Mouse (Mus musculus): Measurements from ENCODE around the gene Hipk4.

DNA sequence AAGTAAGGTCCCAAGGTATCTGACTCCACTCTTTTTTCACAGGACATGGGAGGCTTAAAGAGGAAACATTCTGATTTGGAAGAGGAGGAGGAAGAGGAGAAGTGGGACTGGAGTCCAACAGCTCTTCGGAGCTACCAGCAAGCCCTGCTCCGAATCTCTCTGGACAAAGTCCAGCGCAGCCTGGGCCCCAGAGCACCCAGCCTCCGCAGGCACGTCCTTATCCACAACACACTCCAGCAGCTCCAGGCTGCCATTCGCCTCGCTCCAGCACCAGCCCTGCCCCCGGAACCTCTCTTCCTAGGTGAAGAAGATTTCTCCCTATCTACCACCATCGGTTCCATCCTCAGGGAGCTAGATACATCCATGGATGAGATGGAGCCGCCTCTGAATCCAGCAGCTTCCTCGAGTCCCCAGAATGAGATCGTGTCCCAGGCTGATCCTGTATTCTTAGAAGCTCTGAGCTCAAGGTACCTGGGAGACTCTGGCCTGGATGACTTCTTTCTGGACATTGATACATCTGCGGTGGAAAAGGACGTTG lies 46.9 kb upstream of the Hipk4 start:
- TF ChIP-seq CTCF (IDR thresholded peaks at IDR 0.05) (no peak), EP300 (IDR thresholded peaks at IDR 0.05) (no peak)

All from lung, postnatal 0 days (tissue).